Mouse (Mus musculus) spleen, adult 2 months (tissue): ENCODE measurements around the gene Parp16.

ENCODE experiments used
- CTCF ChIP-seq: fragments of 200-500 bp; IDR thresholded peaks from 2 replicates; pipeline ENCODE4 v1.5.1; 2011; ENCODE audit warnings: mild to moderate bottlenecking, inconsistent platforms; ENCODE audit not compliant: insufficient read depth, insufficient read length, insufficient replicate concordance; ENCODE audit errors: extremely low read depth
- POLR2A ChIP-seq: fragments of 200-500 bp; IDR thresholded peaks from 2 replicates; pipeline ENCODE4 v1.6.1; 2011; ENCODE audit warnings: low read depth, low read length, inconsistent platforms

- TF ChIP-seq CTCF (no peak), POLR2A (no peak)
Measured at GRCm38 (mm10) chr9:65257218-65257910, 62.2 kb downstream of the Parp16 start.
